Mouse (Mus musculus) heart, embryonic 16.5 days (tissue): ENCODE measurements at regions not wholly inside any gene's neighbourhood (a gene's known extent, or its start where the extent isn't known, plus 50 kb on each side); places are given as distances from the start of the nearest gene placed in this dataset.

Experiments
- ATAC-seq: fragments of 200-750 bp; cut with Nextera tagmentation; replicated peaks from 2 replicates; pipeline ENCODE4 v1.8.0; 2017; ENCODE audit warnings: moderate number of reproducible peaks; ENCODE audit not compliant: insufficient read depth, low FRiP score; ENCODE audit errors: extremely low read depth
- H3K27ac ChIP-seq: fragments of 300-500 bp; sonication (generic); 2 replicates; pipeline ENCODE4 v1.5.1; 2014; ENCODE audit warnings: mild to moderate bottlenecking, low read length, control low read depth, moderate library complexity
- H3K27me3 ChIP-seq: fragments of 300-500 bp; sonication (generic); 2 replicates; pipeline ENCODE4 v1.6.1; 2014; ENCODE audit warnings: low read length, mixed read lengths; ENCODE audit not compliant: control insufficient read depth, insufficient read depth
- H3K36me3 ChIP-seq: fragments of 300-500 bp; sonication (generic); 2 replicates; pipeline ENCODE4 v1.6.1; 2014; ENCODE audit not compliant: control insufficient read depth, insufficient read depth
- H3K4me1 ChIP-seq: fragments of 300-500 bp; sonication (generic); 2 replicates; pipeline ENCODE4 v1.6.1; 2014; ENCODE audit warnings: low read length, mixed read lengths; ENCODE audit not compliant: control insufficient read depth, insufficient read depth
- H3K4me2 ChIP-seq: fragments of 300-500 bp; sonication (generic); 2 replicates; pipeline ENCODE4 v1.6.1; 2014; ENCODE audit warnings: low read depth, mild to moderate bottlenecking, control low read depth, low read length
- H3K4me3 ChIP-seq: fragments of 300-500 bp; sonication (generic); 2 replicates; pipeline ENCODE4 v1.5.1; 2014; ENCODE audit warnings: mild to moderate bottlenecking, control low read depth, low read length
- H3K9ac ChIP-seq: fragments of 300-500 bp; sonication (generic); 2 replicates; pipeline ENCODE4 v1.6.1; 2014; ENCODE audit warnings: low read length, control low read depth
- H3K9me3 ChIP-seq: fragments of 300-500 bp; sonication (generic); replicated peaks from 2 replicates; pipeline ENCODE4 v1.6.1; 2016; ENCODE audit warnings: low read length; ENCODE audit not compliant: control insufficient read depth
- WGBS: fragments of 180-500 bp; shearing (Covaris S2); extraction: QIAGEN DNeasy Blood & Tissue Kit; methylation state at CpG from one replicate; pipeline ENCODE4 v1.1.7; 2014; 5-methylcytosine and 5-hydroxymethylcytosine counted together

GRCm38 (mm10) chr10:87676041-87676672 is 154.6 kb downstream of the Pah start:
- H3K4me3 ChIP-seq: no peak overlapping the region
- H3K4me1 ChIP-seq: no peaks in the 10 kb centered on the region
- H3K27ac ChIP-seq: no peak overlapping the region
- no peaks in the 10 kb centered on the region for H3K9me3 ChIP-seq
- H3K4me2 ChIP-seq: no peak overlapping the region
- H3K27me3 ChIP-seq: no peaks in the 10 kb centered on the region
- ATAC-seq: no peak
- H3K36me3 ChIP-seq: no peaks in the 10 kb centered on the region
- 48% methylated on average over 4 of the region's 4 CpGs for WGBS
- H3K9ac ChIP-seq: no peak overlapping the region

DNA sequence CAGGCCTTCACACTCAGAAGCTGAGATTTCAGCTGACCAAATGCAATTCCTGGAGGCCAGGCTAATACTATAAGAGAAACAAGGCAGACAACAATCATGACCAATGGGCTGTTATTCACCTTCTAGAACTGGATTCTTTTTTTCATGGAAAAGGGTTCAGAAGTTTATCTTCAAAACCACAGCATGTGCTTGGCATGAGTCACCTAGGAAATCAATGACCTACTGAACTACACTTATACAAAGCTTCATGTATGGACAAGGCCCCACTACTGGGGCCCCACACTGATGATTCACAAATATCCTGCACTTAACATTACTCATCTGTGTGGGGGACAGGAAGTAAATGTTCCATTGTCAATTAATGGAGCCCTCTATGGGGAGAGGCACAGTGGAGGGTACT is 157.4 kb downstream of the Pah start:
- no peaks in the 10 kb centered on the region for H3K9me3 ChIP-seq
- ATAC-seq: no peak

DNA sequence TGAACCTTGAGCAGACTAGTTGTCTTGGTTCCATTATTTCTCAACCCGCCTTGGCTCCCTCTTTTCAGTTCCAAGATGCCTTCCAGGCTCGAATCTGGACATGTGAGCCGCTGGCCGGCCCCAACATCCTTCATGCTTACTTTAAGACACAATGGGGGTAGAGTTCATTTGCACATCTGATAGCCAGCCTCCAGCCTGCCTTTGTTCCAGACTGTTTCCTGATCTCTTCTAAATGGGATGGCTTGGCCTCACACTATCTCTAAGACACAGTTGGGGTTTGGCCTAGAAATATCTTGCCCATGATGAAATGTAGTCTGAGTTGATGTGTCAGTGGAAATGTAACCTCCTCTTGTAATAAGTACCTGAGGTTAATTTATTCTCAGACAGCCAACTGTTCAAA is 164.7 kb downstream of the Pah start:
- no peak overlapping the region for H3K9ac ChIP-seq
- H3K4me2 ChIP-seq: no peak overlapping the region
- H3K36me3 ChIP-seq: no peaks in the 10 kb centered on the region
- no peak for ATAC-seq
- WGBS: 80% methylated on average over 4 of the region's 4 CpGs
- H3K4me3 ChIP-seq: no peak overlapping the region
- no peak overlapping the region for H3K27ac ChIP-seq
- H3K27me3 ChIP-seq: no peaks in the 10 kb centered on the region
- H3K9me3 ChIP-seq: no peaks in the 10 kb centered on the region
- H3K4me1 ChIP-seq: no peaks in the 10 kb centered on the region

More for the DNA sequence above, 157.4 kb downstream of the Pah start:
- Histone ChIP-seq H3K4me2 (no peak overlapping the region), H3K4me3 (no peak overlapping the region), H3K27me3 (no peaks in the 10 kb centered on the region), H3K9ac (no peak overlapping the region), H3K36me3 (no peaks in the 10 kb centered on the region), H3K27ac (no peak overlapping the region), H3K4me1 (no peaks in the 10 kb centered on the region)

- no peaks in the 10 kb centered on the region for H3K4me1 ChIP-seq
Measured at GRCm38 (mm10) chr10:87686785-87687184, 165.2 kb downstream of the Pah start.

GRCm38 (mm10) chr10:87687844-87688243 is 166.2 kb downstream of the Pah start:
- Histone ChIP-seq H3K4me1 (no peaks in the 10 kb centered on the region), H3K27ac (no peak overlapping the region), H3K9me3 (no peaks in the 10 kb centered on the region), H3K4me3 (no peak overlapping the region), H3K4me2 (no peak overlapping the region), H3K9ac (no peak overlapping the region), H3K36me3 (no peaks in the 10 kb centered on the region), H3K27me3 (no peaks in the 10 kb centered on the region)
- ATAC-seq: no peak
- 76% methylated on average over 2 of the region's 2 CpGs for WGBS

More at GRCm38 (mm10) chr10:87686785-87687184, 165.2 kb downstream of the Pah start:
- Histone ChIP-seq H3K27me3 (no peaks in the 10 kb centered on the region), H3K4me3 (no peak overlapping the region), H3K4me2 (no peak overlapping the region), H3K9me3 (no peaks in the 10 kb centered on the region), H3K27ac (no peak overlapping the region), H3K36me3 (no peaks in the 10 kb centered on the region), H3K9ac (no peak overlapping the region)
- no peak for ATAC-seq
- 76% methylated on average over 2 of the region's 2 CpGs for WGBS

DNA sequence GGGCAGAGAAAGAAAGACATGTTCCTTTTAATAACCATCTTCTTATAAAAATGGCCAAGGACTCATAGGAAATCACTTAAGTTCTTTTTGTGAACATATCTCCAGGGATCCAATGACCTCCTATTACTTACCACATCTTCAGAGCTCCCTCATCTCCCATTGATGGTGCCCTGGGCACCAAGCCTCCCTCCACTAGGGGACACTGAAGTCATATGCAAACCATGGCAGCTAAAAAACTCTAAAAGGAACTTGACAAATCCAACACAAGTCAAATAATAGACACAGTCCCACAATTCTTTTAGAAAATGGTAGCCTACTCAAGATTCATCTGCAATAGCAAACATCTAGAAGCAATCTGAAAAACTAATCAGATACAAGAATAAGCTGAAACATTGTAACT is 167.2 kb upstream of the Igf1 start:
- H3K9ac ChIP-seq: no peak overlapping the region
- no peak overlapping the region for H3K27ac ChIP-seq
- H3K36me3 ChIP-seq: no peaks in the 10 kb centered on the region
- no peak overlapping the region for H3K4me3 ChIP-seq
- no peak for ATAC-seq
- no peaks in the 10 kb centered on the region for H3K4me1 ChIP-seq
- no peaks in the 10 kb centered on the region for H3K27me3 ChIP-seq
- no peak overlapping the region for H3K4me2 ChIP-seq
- no peaks in the 10 kb centered on the region for H3K9me3 ChIP-seq

- no peak; the same call in 1 of the 2 replicates for ATAC-seq
Measured at GRCm38 (mm10) chr10:87696485-87696884, 161.6 kb upstream of the Igf1 start.

DNA sequence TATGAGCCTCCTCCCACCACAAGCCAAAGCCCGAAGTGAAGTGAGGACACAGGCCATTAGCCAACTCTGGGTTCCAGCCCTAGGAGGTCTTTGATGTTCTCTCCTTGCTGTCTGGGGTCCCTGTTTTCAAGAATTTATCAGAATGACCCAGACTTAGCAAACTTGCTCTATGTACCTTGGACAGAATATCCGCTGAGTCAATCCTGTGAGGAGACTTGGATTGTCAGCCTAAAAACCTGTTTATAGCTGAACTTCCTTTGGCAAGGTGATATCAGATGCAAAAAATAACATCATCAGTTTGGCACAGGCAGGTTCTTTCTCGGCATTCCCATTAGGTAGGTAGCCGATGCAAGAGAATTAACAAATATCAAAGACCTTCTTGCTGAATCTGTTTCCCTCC is 146.9 kb upstream of the Igf1 start:
- ATAC-seq: no peak
- WGBS: 52% methylated on average over 4 of the region's 4 CpGs
- Histone ChIP-seq H3K9me3 (no peaks in the 10 kb centered on the region), H3K4me3 (no peak overlapping the region), H3K27me3 (no peaks in the 10 kb centered on the region), H3K36me3 (no peaks in the 10 kb centered on the region), H3K4me2 (no peak overlapping the region), H3K4me1 (peaks cover 13% of the 10 kb centered on the region), H3K9ac (no peak overlapping the region), H3K27ac (peak overlapping the region; percentile 53)

More at GRCm38 (mm10) chr10:87696485-87696884, 161.6 kb upstream of the Igf1 start:
- Histone ChIP-seq H3K9ac (no peak overlapping the region), H3K4me2 (no peak overlapping the region), H3K9me3 (no peaks in the 10 kb centered on the region), H3K36me3 (no peaks in the 10 kb centered on the region), H3K4me3 (no peak overlapping the region), H3K4me1 (peaks cover 3% of the 10 kb centered on the region), H3K27me3 (no peaks in the 10 kb centered on the region), H3K27ac (no peak overlapping the region)
- WGBS: 41% methylated on average over 4 of the region's 4 CpGs

- H3K9me3 ChIP-seq: no peaks in the 10 kb centered on the region
- ATAC-seq: peak; percentile 78
- H3K9ac ChIP-seq: no peak overlapping the region
- no peaks in the 10 kb centered on the region for H3K36me3 ChIP-seq
- peak overlapping the region; percentile 53 for H3K27ac ChIP-seq
- H3K27me3 ChIP-seq: no peaks in the 10 kb centered on the region
- no peak overlapping the region for H3K4me3 ChIP-seq
- H3K4me2 ChIP-seq: no peak overlapping the region
- 17% methylated on average over 3 of the region's 3 CpGs for WGBS
- peaks cover 13% of the 10 kb centered on the region for H3K4me1 ChIP-seq
Measured at GRCm38 (mm10) chr10:87711798-87712197, 146.3 kb upstream of the Igf1 start.
